Mouse (Mus musculus) cerebral cortex, adult 2 months (tissue): ENCODE results near the gene Hrh3.

Source experiments
- WGBS: fragments of 180-500 bp; shearing (Covaris S2); methylation state at CpG from one replicate; pipeline ENCODE4 v1.1.7; 2018; 5-methylcytosine and 5-hydroxymethylcytosine counted together

Gene Hrh3

DNA sequence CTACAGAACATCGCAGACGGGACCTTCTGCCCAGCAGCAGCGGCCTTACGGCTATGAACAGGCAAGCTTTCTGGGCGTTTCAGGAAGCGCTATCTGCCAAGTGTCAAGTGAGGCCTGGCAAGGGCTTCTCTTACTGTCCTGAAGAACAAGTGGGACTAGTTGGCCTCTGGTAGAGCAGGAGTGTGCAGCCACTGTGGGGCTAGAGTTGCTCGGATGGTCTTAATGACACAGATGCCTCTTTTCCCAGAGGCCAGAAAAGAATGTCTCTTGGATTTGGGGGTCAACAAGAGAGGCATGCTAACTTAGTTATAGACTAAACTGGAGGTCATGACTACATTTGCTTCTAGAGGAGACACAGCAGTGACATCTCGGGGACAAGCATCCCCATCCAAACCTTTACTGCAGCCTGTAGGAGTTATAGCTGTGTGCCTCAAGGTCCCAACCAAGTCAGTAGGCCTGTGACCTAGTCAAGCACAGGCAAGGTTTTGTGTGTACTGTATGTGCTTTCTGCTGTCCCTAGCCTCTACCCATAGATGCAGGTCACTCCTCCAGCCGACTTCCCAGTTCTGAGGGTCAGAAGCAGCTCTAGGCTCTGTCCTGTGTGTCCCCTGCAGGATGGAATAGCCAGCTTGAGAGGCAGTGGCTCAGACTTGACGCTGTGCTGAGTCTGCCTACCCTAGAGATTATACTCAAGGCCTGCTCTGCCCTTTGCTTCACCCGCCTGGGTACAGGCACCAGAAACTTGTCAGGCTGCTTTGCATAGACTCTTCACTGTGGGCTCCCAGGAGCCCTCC, 40.8 kb downstream of the Hrh3 start:
- 93% methylated on average over 11 of the region's 11 CpGs for WGBS

DNA sequence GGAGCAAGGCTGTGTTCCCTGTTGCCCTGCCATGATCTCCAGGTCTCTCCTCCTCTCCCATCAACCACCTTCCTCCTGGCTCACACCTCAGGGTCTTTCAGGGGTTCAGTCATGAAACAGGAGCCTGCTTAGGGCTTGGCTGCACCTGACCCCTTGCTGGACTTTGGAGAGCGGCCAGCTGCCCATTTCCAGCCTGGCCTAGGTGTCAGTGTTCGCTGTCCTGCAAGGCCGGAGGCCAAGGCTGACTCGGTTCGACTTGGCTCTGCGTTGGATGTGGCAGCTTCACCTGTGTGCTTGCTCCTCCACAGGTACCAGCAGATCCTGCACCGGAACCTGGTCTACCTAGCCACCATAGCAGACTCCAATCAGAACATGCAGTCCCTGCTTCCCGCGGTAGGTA, 51.3 kb downstream of the Hrh3 start:
- WGBS, result 96% methylated on average over 9 of the region's 9 CpGs

DNA sequence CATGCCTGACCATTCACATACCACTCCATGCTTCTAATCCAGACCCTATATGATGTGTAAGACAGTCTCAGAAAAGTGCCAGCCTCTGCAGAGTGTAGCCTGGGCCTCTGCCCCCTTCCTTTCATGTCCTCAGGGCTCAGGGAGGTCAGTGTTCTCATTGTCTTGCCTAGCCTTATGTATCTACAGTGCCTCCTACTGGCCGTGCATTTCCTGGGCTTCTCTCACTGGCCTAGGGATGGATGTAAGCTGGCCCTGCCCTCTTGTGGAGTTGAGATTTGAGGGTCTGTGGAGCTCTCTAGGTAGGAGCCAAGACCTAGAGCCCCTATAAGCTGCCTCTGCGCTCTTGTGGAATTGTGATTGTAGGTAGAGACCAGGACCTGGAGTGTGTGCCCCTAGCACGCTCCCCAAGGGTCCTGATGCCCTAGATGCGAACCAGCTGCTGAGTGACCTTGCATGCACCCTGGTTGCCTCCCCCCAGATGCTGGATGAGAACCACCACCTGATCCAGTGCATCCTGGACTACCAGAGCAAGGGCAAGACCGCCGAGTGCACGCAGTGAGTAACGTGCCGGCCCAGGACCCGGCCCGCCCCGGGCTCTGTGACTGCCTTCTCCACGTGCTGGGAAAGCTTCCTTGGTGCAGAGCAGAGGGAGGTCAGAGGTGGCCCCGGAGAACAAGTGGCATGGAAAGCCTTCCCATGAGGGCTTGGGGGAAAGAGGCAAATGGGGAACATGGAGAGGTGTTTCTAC, 52.1 kb downstream of the Hrh3 start:
- WGBS, result 91% methylated on average over 14 of the region's 14 CpGs

DNA sequence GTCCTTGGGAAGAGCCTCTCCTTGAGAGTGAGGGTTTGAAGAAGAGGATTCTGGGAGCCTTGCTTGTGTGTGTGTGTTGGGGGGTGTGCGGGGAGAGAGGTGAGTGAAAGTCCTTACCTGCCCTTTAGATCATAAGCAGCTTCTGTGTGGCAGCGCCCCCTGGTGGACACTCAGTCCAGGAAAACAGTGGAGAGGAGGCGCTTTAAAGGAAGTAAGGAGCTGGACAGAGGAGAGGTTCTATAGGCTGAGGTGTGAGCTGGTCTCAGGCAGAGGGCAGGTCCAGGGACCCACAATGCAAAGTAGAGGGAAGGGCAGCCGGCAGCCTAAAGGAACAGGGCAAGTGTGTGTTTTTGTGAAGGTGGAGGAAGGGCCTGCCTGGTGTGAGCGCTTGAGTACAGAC, 53.3 kb downstream of the Hrh3 start:
- WGBS, result 27% methylated on average over 5 of the region's 5 CpGs
